Mouse (Mus musculus): ENCODE data around the gene Fam181a. TPM values are rescaled to one million over a fixed set of nuclear protein-coding genes. Genes with fewer than 3 reads are reported as not detected.

Fam181a gene
- polyA plus RNA-seq, 1 experiment from 2014 or later: 4.5 TPM

DNA sequence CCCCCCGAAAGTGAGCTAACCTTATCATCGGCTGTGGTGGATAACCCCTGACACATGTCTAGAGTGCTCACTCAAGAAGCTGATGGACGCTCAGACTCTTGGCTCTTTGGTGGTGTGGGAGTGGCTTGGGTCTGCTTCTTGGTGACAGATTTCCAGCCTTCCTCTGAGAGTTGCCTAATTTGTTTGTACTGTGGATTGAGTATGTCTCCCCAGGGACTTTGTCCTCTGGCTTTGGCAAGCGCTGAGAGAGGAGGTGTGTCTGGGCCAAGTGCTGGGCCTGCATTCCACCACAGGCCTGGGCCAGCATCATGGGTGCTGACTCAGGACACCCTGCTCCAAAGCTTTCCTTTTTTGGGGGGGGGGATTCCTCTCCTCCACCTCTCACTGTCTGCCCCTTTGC, 28.9 kb upstream of the Fam181a start:
- no peaks in the 10 kb centered on the region for H3K36me3 ChIP-seq (replicated peaks; ENCODE audit: control insufficient read depth, insufficient read depth, low read depth, low read length)
- H3K4me3 ChIP-seq (ENCODE audit: low read depth, low read length): no peak overlapping the region
- H3K4me2 ChIP-seq (ENCODE audit: low read depth, low read length): no peak overlapping the region
- no peaks in the 10 kb centered on the region for H3K4me1 ChIP-seq (ENCODE audit: control insufficient read depth, insufficient read depth, low read length)
- H3K9ac ChIP-seq (replicated peaks; ENCODE audit: low read length): no peak overlapping the region
- no peaks in the 10 kb centered on the region for H3K27me3 ChIP-seq (ENCODE audit: control insufficient read depth, insufficient read depth, low read length)
- H3K27ac ChIP-seq (replicated peaks; ENCODE audit: low read depth, low read length): no peak overlapping the region
- 71% methylated on average over 4 of the region's 4 CpGs for WGBS
- DNase-seq (ENCODE audit: low spot score): no peak
- H3K9me3 ChIP-seq (replicated peaks; ENCODE audit: control insufficient read depth, low read length): no peaks in the 10 kb centered on the region
- ATAC-seq (replicated peaks; ENCODE audit: insufficient number of reproducible peaks, low FRiP score, low TSS enrichment, low read depth): no peak; the same call in 1 of the 2 replicates

DNA sequence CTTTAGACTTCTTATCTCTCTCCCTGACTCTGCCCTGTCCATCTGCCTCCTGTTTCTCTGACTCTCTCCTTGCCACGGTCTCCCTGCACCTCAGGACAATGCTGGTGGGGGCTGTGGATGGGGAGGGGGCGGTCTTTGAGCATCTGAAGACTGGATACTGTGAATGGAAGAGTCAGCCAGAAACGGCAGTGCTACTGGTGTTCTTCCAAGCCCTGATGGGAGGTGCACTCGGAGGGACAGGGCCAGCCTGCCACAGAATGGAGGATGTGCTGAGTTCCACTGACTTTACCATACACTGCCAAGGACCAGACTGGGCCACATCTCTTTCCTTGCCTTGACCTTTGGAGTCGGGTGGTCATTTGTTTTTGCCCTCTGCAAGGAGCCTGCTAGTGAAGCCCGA, 27.8 kb upstream of the Fam181a start:
- no peak overlapping the region for H3K4me3 ChIP-seq (ENCODE audit: low read depth, low read length)
- no peaks in the 10 kb centered on the region for H3K36me3 ChIP-seq (replicated peaks; ENCODE audit: control insufficient read depth, insufficient read depth, low read depth, low read length)
- H3K27ac ChIP-seq (replicated peaks; ENCODE audit: low read depth, low read length): no peak overlapping the region
- WGBS: 67% methylated on average over 6 of the region's 6 CpGs
- no peaks in the 10 kb centered on the region for H3K27me3 ChIP-seq (ENCODE audit: control insufficient read depth, insufficient read depth, low read length)
- no peaks in the 10 kb centered on the region for H3K9me3 ChIP-seq (replicated peaks; ENCODE audit: control insufficient read depth, low read length)
- no peaks in the 10 kb centered on the region for H3K4me1 ChIP-seq (ENCODE audit: control insufficient read depth, insufficient read depth, low read length)
- DNase-seq (ENCODE audit: low spot score): no peak
- H3K4me2 ChIP-seq (ENCODE audit: low read depth, low read length): no peak overlapping the region
- no peak overlapping the region for H3K9ac ChIP-seq (replicated peaks; ENCODE audit: low read length)
- ATAC-seq (replicated peaks; ENCODE audit: insufficient number of reproducible peaks, low FRiP score, low TSS enrichment, low read depth): no peak

DNA sequence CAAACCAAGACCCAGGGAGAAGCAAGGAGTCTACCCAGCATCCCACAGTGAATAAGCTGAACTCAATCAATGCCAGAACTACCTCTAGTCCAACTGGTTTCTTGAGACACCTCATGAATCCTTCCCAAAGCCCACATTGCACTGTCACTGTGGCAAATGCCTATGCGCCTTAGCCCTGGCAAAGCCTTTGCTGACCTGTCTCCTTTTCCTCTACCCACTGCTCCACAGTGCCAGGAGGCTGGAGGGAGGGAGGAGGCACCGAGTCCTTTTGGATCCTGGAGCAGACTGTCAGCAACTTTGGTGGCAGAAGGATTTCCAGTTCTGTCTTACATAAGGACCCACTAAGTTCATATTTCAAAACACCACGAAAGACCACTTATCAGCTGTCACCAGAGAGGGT, 27.4 kb upstream of the Fam181a start:
- Histone ChIP-seq H3K4me3 (ENCODE audit: low read depth, low read length) (no peak overlapping the region), H3K9me3 (replicated peaks; ENCODE audit: control insufficient read depth, low read length) (no peaks in the 10 kb centered on the region), H3K27ac (replicated peaks; ENCODE audit: low read depth, low read length) (no peak overlapping the region), H3K9ac (replicated peaks; ENCODE audit: low read length) (no peak overlapping the region), H3K36me3 (replicated peaks; ENCODE audit: control insufficient read depth, insufficient read depth, low read depth, low read length) (no peaks in the 10 kb centered on the region), H3K27me3 (ENCODE audit: control insufficient read depth, insufficient read depth, low read length) (no peaks in the 10 kb centered on the region), H3K4me2 (ENCODE audit: low read depth, low read length) (no peak overlapping the region), H3K4me1 (ENCODE audit: control insufficient read depth, insufficient read depth, low read length) (no peaks in the 10 kb centered on the region)
- 86% methylated on average over 3 of the region's 3 CpGs for WGBS
- ATAC-seq (replicated peaks; ENCODE audit: insufficient number of reproducible peaks, low FRiP score, low TSS enrichment, low read depth) (no peak), DNase-seq (ENCODE audit: low spot score) (no peak)

DNA sequence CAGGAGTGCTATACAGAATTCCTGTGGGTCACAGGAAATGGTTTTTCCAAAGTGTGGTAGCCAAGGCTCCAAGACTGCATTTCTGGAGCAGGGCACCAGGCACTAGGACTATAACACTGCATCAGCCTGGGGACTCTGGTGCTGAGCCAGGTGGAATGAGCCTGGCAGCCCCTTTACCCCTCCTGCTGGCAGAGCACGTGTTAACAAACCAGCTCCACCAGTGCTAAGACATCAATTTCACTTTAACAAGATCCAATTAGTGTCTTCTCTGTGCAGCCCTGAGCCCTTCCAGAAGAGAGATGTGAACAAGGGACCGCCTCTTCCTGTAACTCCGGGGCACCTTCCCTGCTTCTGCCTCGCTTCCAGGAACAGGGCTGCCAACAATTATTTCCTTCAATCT, 23.5 kb upstream of the Fam181a start:
- H3K27me3 ChIP-seq (ENCODE audit: control insufficient read depth, insufficient read depth, low read length): no peaks in the 10 kb centered on the region
- DNase-seq (ENCODE audit: low spot score) (no peak), ATAC-seq (replicated peaks; ENCODE audit: insufficient number of reproducible peaks, low FRiP score, low TSS enrichment, low read depth) (no peak)
- no peak overlapping the region for H3K4me3 ChIP-seq (ENCODE audit: low read depth, low read length)
- H3K36me3 ChIP-seq (replicated peaks; ENCODE audit: control insufficient read depth, insufficient read depth, low read depth, low read length): no peaks in the 10 kb centered on the region
- no peak overlapping the region for H3K27ac ChIP-seq (replicated peaks; ENCODE audit: low read depth, low read length)
- no peak overlapping the region for H3K4me2 ChIP-seq (ENCODE audit: low read depth, low read length)
- no peak overlapping the region for H3K9ac ChIP-seq (replicated peaks; ENCODE audit: low read length)
- H3K9me3 ChIP-seq (replicated peaks; ENCODE audit: control insufficient read depth, low read length): no peaks in the 10 kb centered on the region
- WGBS: 75% methylated on average over 4 of the region's 4 CpGs
- H3K4me1 ChIP-seq (ENCODE audit: control insufficient read depth, insufficient read depth, low read length): no peaks in the 10 kb centered on the region

DNA sequence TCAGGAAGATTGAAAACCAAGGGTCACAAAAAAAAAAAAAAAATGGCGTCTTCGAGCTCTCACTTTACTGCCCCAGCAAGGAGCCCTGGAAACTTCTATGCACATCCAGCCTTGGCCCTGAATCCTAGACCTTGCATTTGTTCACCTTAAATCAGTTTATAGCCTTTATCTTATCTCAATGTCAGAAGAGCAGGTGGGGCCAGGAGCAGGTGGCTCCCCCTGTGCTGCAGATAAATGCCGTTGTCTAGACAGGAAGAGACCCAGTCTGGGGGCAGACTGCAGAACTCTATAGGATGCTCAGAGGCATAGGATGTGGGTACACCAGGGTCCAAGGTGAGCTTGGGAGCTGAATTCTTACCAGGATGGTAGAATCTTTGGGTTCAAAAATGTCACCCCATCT, 18.4 kb upstream of the Fam181a start:
- Histone ChIP-seq H3K9me3 (replicated peaks; ENCODE audit: control insufficient read depth, low read length) (no peaks in the 10 kb centered on the region), H3K4me1 (ENCODE audit: control insufficient read depth, insufficient read depth, low read length) (no peaks in the 10 kb centered on the region), H3K4me3 (ENCODE audit: low read depth, low read length) (no peak overlapping the region), H3K9ac (replicated peaks; ENCODE audit: low read length) (no peak overlapping the region), H3K4me2 (ENCODE audit: low read depth, low read length) (no peak overlapping the region), H3K27ac (replicated peaks; ENCODE audit: low read depth, low read length) (no peak overlapping the region), H3K36me3 (replicated peaks; ENCODE audit: control insufficient read depth, insufficient read depth, low read depth, low read length) (no peaks in the 10 kb centered on the region), H3K27me3 (ENCODE audit: control insufficient read depth, insufficient read depth, low read length) (no peaks in the 10 kb centered on the region)
- ATAC-seq (replicated peaks; ENCODE audit: insufficient number of reproducible peaks, low FRiP score, low TSS enrichment, low read depth): no peak
- DNase-seq (ENCODE audit: low spot score): no peak
- 89% methylated on average over 3 of the region's 3 CpGs for WGBS

DNA sequence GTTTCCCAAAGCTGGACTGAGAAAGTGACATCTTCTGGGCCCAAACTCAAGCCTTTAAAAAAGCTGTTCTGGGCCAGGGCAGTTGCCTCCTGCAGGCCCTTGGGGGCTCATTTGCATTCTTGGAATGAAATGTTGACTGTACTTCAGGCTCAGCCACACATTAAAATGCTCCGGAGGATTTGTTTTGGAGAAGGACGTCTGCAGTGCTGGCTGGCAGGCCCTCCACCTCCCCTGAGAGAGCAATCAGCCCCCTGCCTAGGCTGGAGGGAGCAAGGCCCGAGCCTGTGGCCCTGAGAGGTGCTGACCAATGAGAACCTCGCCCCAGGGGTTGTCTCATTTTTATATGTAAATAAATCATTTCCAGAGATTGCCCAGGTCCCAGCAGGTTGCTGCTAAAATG, 14.5 kb upstream of the Fam181a start:
- DNase-seq (ENCODE audit: low spot score) (no peak), ATAC-seq (replicated peaks; ENCODE audit: insufficient number of reproducible peaks, low FRiP score, low TSS enrichment, low read depth) (no peak)
- 9% methylated on average over 4 of the region's 4 CpGs for WGBS
- H3K9me3 ChIP-seq (replicated peaks; ENCODE audit: control insufficient read depth, low read length): no peaks in the 10 kb centered on the region
- H3K27me3 ChIP-seq (ENCODE audit: control insufficient read depth, insufficient read depth, low read length): no peaks in the 10 kb centered on the region
- no peak overlapping the region for H3K27ac ChIP-seq (replicated peaks; ENCODE audit: low read depth, low read length)
- H3K4me2 ChIP-seq (ENCODE audit: low read depth, low read length): no peak overlapping the region
- no peaks in the 10 kb centered on the region for H3K4me1 ChIP-seq (ENCODE audit: control insufficient read depth, insufficient read depth, low read length)
- H3K9ac ChIP-seq (replicated peaks; ENCODE audit: low read length): no peak overlapping the region
- H3K36me3 ChIP-seq (replicated peaks; ENCODE audit: control insufficient read depth, insufficient read depth, low read depth, low read length): no peaks in the 10 kb centered on the region
- no peak overlapping the region for H3K4me3 ChIP-seq (ENCODE audit: low read depth, low read length)

DNA sequence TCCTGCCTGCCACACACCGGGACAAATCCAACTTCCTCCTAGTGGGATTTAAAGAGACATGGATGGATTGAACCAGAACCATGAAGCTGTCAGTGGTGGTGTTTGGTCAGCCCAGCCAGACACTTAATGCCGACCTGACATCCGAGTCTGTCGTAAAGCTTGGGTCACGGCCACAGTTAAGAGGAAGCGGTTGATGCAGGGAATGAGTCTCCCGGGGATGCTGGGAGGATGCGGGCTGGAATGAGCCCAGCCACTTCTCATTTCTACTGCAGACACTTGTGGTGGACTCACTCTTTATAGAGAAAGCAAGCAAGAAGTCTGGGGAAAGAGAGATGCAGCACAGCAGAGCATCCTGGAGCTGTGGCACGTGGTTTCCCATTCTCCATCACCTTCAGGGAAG, 10.3 kb upstream of the Fam181a start:
- no peak for DNase-seq (ENCODE audit: low spot score)
- WGBS: 59% methylated on average over 9 of the region's 9 CpGs
- Histone ChIP-seq H3K9me3 (replicated peaks; ENCODE audit: control insufficient read depth, low read length) (no peaks in the 10 kb centered on the region), H3K4me3 (ENCODE audit: low read depth, low read length) (no peak overlapping the region), H3K27ac (replicated peaks; ENCODE audit: low read depth, low read length) (no peak overlapping the region), H3K4me2 (ENCODE audit: low read depth, low read length) (no peak overlapping the region), H3K27me3 (ENCODE audit: control insufficient read depth, insufficient read depth, low read length) (no peaks in the 10 kb centered on the region), H3K9ac (replicated peaks; ENCODE audit: low read length) (no peak overlapping the region), H3K4me1 (ENCODE audit: control insufficient read depth, insufficient read depth, low read length) (no peaks in the 10 kb centered on the region), H3K36me3 (replicated peaks; ENCODE audit: control insufficient read depth, insufficient read depth, low read depth, low read length) (no peaks in the 10 kb centered on the region)
- no peak for ATAC-seq (replicated peaks; ENCODE audit: insufficient number of reproducible peaks, low FRiP score, low TSS enrichment, low read depth)

DNA sequence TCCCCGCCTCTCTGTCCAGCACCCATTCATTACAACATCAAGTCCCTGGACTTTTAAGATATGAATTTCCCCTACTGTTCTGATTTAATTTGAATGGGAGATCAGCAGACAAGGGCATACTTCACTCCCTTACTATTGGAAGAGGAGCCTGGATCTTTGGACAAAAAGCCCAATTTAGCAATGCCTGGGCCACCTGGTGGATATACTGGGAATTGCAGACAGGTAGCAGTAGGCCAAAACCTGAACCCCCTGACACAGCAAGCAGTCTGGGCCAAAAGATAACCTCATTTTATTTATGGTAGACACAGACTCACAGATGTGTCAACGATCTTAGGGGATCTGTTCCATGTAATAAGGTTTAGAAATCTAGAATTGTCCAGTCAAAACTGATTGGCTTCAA, 9.1 kb upstream of the Fam181a start:
- no peaks in the 10 kb centered on the region for H3K4me1 ChIP-seq (ENCODE audit: control insufficient read depth, insufficient read depth, low read length)
- no peaks in the 10 kb centered on the region for H3K27me3 ChIP-seq (ENCODE audit: control insufficient read depth, insufficient read depth, low read length)
- no peak for ATAC-seq (replicated peaks; ENCODE audit: insufficient number of reproducible peaks, low FRiP score, low TSS enrichment, low read depth)
- no peak overlapping the region for H3K27ac ChIP-seq (replicated peaks; ENCODE audit: low read depth, low read length)
- no peaks in the 10 kb centered on the region for H3K9me3 ChIP-seq (replicated peaks; ENCODE audit: control insufficient read depth, low read length)
- peak; percentile 79 for DNase-seq (ENCODE audit: low spot score)
- no peaks in the 10 kb centered on the region for H3K36me3 ChIP-seq (replicated peaks; ENCODE audit: control insufficient read depth, insufficient read depth, low read depth, low read length)
- H3K9ac ChIP-seq (replicated peaks; ENCODE audit: low read length): no peak overlapping the region
- WGBS: 41% methylated on average over 2 of the region's 2 CpGs
- H3K4me3 ChIP-seq (ENCODE audit: low read depth, low read length): no peak overlapping the region
- no peak overlapping the region for H3K4me2 ChIP-seq (ENCODE audit: low read depth, low read length)

DNA sequence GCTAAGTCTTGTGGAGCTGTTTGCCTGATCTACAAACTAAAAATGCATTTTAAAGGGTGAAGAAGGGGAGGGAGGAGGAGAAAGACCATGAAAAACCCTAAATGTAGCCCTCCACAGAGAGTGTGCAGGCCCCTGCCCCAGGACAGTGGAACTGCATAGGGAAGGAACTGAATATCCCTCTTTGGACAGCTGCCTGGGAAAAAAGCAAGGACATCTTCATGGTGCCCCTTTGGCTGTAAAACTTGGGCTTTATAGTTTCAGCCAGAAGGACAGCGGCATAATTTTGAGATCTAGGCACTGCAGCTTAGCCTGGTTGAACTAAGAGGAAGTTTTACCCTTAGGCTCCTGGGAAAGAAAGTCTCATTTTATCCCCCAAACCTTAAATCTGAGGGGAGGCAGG, 7.8 kb upstream of the Fam181a start:
- no peak overlapping the region for H3K4me2 ChIP-seq (ENCODE audit: low read depth, low read length)
- no peak for ATAC-seq (replicated peaks; ENCODE audit: insufficient number of reproducible peaks, low FRiP score, low TSS enrichment, low read depth)
- no peaks in the 10 kb centered on the region for H3K4me1 ChIP-seq (ENCODE audit: control insufficient read depth, insufficient read depth, low read length)
- H3K27ac ChIP-seq (replicated peaks; ENCODE audit: low read depth, low read length): no peak overlapping the region
- H3K4me3 ChIP-seq (ENCODE audit: low read depth, low read length): no peak overlapping the region
- 100% methylated on average over 1 of the region's 1 CpGs for WGBS
- DNase-seq (ENCODE audit: low spot score): no peak
- H3K9ac ChIP-seq (replicated peaks; ENCODE audit: low read length): no peak overlapping the region
- H3K27me3 ChIP-seq (ENCODE audit: control insufficient read depth, insufficient read depth, low read length): no peaks in the 10 kb centered on the region
- no peaks in the 10 kb centered on the region for H3K9me3 ChIP-seq (replicated peaks; ENCODE audit: control insufficient read depth, low read length)
- no peaks in the 10 kb centered on the region for H3K36me3 ChIP-seq (replicated peaks; ENCODE audit: control insufficient read depth, insufficient read depth, low read depth, low read length)

Data from embryonic facial prominence, embryonic 11.5 days (tissue).